Mouse (Mus musculus) limb, embryonic 11.5 days (tissue): ENCODE measurements around the gene Prkar2a. TPM values are rescaled to one million over a fixed set of nuclear protein-coding genes. Genes with fewer than 3 reads are reported as not detected.

Source experiments
- ATAC-seq: fragments of 200-750 bp; cut with Nextera tagmentation; 2 replicates; pipeline ENCODE4 v1.8.0; 2017; ENCODE audit warnings: low read depth; ENCODE audit not compliant: insufficient number of reproducible peaks, low FRiP score, low TSS enrichment
- DNase-seq: peaks from one replicate; pipeline ENCODE4 v3.0.0-alpha.2; 2015; ENCODE audit warnings: low spot score
- H3K27ac ChIP-seq: fragments of 300-500 bp; sonication (generic); replicated peaks from 2 replicates; pipeline ENCODE4 v1.5.1; 2014; ENCODE audit warnings: low read depth, mild to moderate bottlenecking, low read length
- H3K27me3 ChIP-seq: fragments of 300-500 bp; sonication (generic); 2 replicates; pipeline ENCODE4 v1.6.1; 2014; ENCODE audit warnings: mild to moderate bottlenecking, low read length, mixed read lengths; ENCODE audit not compliant: control insufficient read depth, insufficient read depth
- H3K36me3 ChIP-seq: fragments of 300-500 bp; sonication (generic); 2 replicates; pipeline ENCODE4 v1.6.1; 2014; ENCODE audit warnings: mild to moderate bottlenecking, low read length, moderate library complexity, mixed read lengths; ENCODE audit not compliant: control insufficient read depth, insufficient read depth
- H3K4me1 ChIP-seq: fragments of 300-500 bp; sonication (generic); 2 replicates; pipeline ENCODE4 v1.6.1; 2014; ENCODE audit warnings: low read length, mixed read lengths; ENCODE audit not compliant: control insufficient read depth, insufficient read depth
- H3K4me2 ChIP-seq: fragments of 300-500 bp; sonication (generic); 2 replicates; pipeline ENCODE4 v1.6.1; 2014; ENCODE audit warnings: low read depth, mild to moderate bottlenecking, moderate library complexity; ENCODE audit not compliant: severe bottlenecking
- H3K4me3 ChIP-seq: fragments of 300-500 bp; sonication (generic); 2 replicates; pipeline ENCODE4 v1.5.1; 2014; ENCODE audit warnings: low read depth, low read length
- H3K9ac ChIP-seq: fragments of 300-500 bp; sonication (generic); 2 replicates; pipeline ENCODE4 v1.6.1; 2014; ENCODE audit warnings: mild to moderate bottlenecking, low read length
- H3K9me3 ChIP-seq: fragments of 300-500 bp; sonication (generic); 2 replicates; pipeline ENCODE4 v1.6.1; 2016; ENCODE audit warnings: low read length; ENCODE audit not compliant: control insufficient read depth
- WGBS: fragments of 180-500 bp; shearing (Covaris S2); extraction: QIAGEN DNeasy Blood & Tissue Kit; methylation state at CpG from one replicate; pipeline ENCODE4 v1.1.7; 2014; 5-methylcytosine and 5-hydroxymethylcytosine counted together
- microRNA-seq: library from miRNA; unstranded; fragments of <30 nt; microRNA quantifications from one replicate; pipeline ENCODE4, GENCODE M21; 2016
- polyA plus RNA-seq: library from polyadenylated mRNA; unstranded; fragments of >200 nt; fragmentation: Nextera tagmentation; extraction: Ambion mirVana; gene quantifications from 2 replicates; pipeline ENCODE4 v1.2.1, GENCODE M21; 2014

The Prkar2a gene
- polyA plus RNA-seq, 1 experiment from 2014 or later: 32.5 TPM

DNA sequence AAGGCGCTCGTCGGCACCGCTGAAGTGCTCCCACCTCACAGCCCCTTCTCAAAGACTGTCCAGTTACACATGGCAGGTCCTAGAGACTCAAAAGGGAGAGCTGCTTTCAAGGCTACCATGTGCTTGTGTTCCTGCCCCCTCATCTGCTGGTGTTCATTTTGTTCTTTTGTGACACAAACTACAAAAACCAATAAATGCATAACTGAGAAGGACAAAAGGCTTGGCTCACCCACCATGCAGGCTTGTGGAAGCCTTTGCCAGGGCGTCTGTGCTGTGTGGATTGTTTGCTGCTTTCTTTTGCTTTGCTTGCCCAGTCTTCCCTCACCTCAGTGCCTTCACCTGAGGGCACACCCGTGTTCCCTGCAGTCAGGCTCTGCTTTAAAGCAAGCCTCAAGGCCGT, 108.4 kb downstream of the Prkar2a start:
- ATAC-seq (no peak), DNase-seq (no peak)
- no peak overlapping the region for H3K27ac ChIP-seq
- H3K4me3 ChIP-seq: no peak overlapping the region
- no peak overlapping the region for H3K9ac ChIP-seq
- WGBS: 88% methylated on average over 7 of the region's 7 CpGs
- no peaks in the 10 kb centered on the region for H3K27me3 ChIP-seq
- 0 out of 2 replicates have a peak, but pooled peaks cover 4% of the 10 kb centered on the region for H3K4me1 ChIP-seq
- no peak overlapping the region for H3K4me2 ChIP-seq
- H3K9me3 ChIP-seq: no peaks in the 10 kb centered on the region
- H3K36me3 ChIP-seq: peaks cover 26% of the 10 kb centered on the region; the same call in 1 of the 2 replicates

DNA sequence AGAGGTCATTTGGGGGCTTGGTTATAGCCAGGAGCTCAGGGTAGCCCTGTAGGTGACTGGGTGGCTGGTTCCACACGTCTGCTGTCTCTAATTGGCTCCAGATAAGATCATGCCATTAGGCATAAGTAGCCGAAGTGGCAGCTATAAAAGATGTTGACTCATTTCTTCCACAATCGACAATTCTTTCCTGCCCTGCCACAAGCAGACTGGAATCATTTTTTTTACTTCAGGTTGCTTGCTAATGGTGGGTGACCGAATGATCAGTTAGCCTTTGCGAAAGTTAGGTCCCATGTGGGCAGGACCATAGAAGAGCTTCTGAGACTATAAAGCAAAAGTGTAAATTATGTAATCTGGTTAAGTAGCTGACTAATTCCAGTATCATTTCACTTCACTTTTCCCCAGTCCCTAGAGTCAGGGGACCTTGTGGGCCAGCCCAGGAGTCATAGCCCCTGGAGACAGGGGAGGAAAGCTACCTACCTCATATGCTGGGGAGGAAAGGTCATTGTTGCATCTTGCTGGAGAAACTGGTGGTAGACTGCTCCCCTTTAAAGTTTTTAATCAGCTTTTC, 109.5 kb downstream of the Prkar2a start:
- Histone ChIP-seq H3K4me3 (no peak overlapping the region), H3K9me3 (no peaks in the 10 kb centered on the region), H3K9ac (no peak overlapping the region), H3K4me2 (no peak overlapping the region), H3K4me1 (no peaks in the 10 kb centered on the region), H3K36me3 (peaks cover 26% of the 10 kb centered on the region; the same call in 1 of the 2 replicates), H3K27ac (no peak overlapping the region), H3K27me3 (no peaks in the 10 kb centered on the region)
- no peak for ATAC-seq
- no peak for DNase-seq
- 67% methylated on average over 5 of the region's 5 CpGs for WGBS

DNA sequence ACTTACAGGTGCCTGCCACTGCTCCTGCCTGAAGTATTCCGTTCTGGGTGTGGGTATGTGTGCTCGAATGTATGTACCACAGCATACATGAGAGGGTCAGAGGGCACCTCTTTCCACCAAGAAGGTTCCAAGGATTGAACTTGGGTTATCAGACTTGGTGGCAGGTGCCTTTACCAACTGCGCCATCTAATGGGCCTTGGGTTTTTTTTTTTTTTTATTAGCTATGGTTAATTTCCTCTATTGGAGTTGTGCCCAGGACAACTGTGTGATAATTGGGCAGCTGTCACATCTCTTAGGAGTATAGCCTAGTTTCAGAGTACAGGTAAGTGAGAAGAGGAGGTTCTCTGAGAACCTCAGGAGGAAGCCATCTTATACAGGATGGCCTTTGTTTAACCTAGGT, 110.5 kb downstream of the Prkar2a start:
- 92% methylated on average over 3 of the region's 3 CpGs for WGBS
- H3K9ac ChIP-seq: no peak overlapping the region
- no peaks in the 10 kb centered on the region for H3K9me3 ChIP-seq
- ATAC-seq: no peak
- no peak overlapping the region for H3K4me2 ChIP-seq
- H3K4me1 ChIP-seq: no peaks in the 10 kb centered on the region
- no peak for DNase-seq
- H3K36me3 ChIP-seq: peaks cover 26% of the 10 kb centered on the region; the same call in 1 of the 2 replicates
- no peak overlapping the region for H3K27ac ChIP-seq
- H3K27me3 ChIP-seq: no peaks in the 10 kb centered on the region
- H3K4me3 ChIP-seq: no peak overlapping the region

Small RNA genes lying within 50 kb of the gene (microRNA-seq; reads per million reads assigned to microRNA genes)
- not detected for gene Gm26298

Other genes starting within 250 kb of the Prkar2a start
- gene Ccdc71, start 228.8 kb upstream of the Prkar2a start, polyA plus RNA-seq: 46.0 and 55.5 TPM in 2 replicates
- 13.6 and 17.2 TPM in 2 replicates for gene Klhdc8b, start 227.7 kb upstream of the Prkar2a start, polyA plus RNA-seq
- 18.0 and 18.9 TPM in 2 replicates for gene Lamb2, start 209.6 kb upstream of the Prkar2a start, polyA plus RNA-seq
- gene Usp19, start 198.7 kb upstream of the Prkar2a start, polyA plus RNA-seq: 73.6 and 81.7 TPM in 2 replicates
- gene Qars, start 181.6 kb upstream of the Prkar2a start, polyA plus RNA-seq: 126 and 138 TPM in 2 replicates
- gene Qrich1, start 172.5 kb upstream of the Prkar2a start, polyA plus RNA-seq: 164 and 167 TPM in 2 replicates
- gene Impdh2, start 129.0 kb upstream of the Prkar2a start, polyA plus RNA-seq: 237 and 247 TPM in 2 replicates
- gene Ndufaf3, start 121.9 kb upstream of the Prkar2a start, polyA plus RNA-seq: 44.3 and 47.5 TPM in 2 replicates
- 183 and 195 TPM in 2 replicates for gene Dalrd3, start 119.4 kb upstream of the Prkar2a start, polyA plus RNA-seq
- gene Wdr6, start 110.6 kb upstream of the Prkar2a start, polyA plus RNA-seq: 152 and 167 TPM in 2 replicates
- 6.7 and 7.2 TPM in 2 replicates for gene P4htm, start 91.6 kb upstream of the Prkar2a start, polyA plus RNA-seq
- gene Arih2, start 39.9 kb upstream of the Prkar2a start, polyA plus RNA-seq: 45.0 and 49.8 TPM in 2 replicates
- 23.2 and 31.4 TPM in 2 replicates for gene Slc25a20, start 27.2 kb upstream of the Prkar2a start, polyA plus RNA-seq
- gene Ip6k2, start 94.5 kb downstream of the Prkar2a start, polyA plus RNA-seq: 129 and 136 TPM in 2 replicates
- 13.9 and 15.7 TPM in 2 replicates for gene Nckipsd, start 119.1 kb downstream of the Prkar2a start, polyA plus RNA-seq
- gene Celsr3, start 137.0 kb downstream of the Prkar2a start, polyA plus RNA-seq: 0.10 and 0.20 TPM in 2 replicates
- gene Slc26a6, start 164.0 kb downstream of the Prkar2a start, polyA plus RNA-seq: 12.5 and 13.5 TPM in 2 replicates
- not detected in 2 replicates for gene Tmem89, start 225.3 kb downstream of the Prkar2a start, polyA plus RNA-seq
- gene Uqcrc1, start 247.3 kb downstream of the Prkar2a start, polyA plus RNA-seq: 463 and 485 TPM in 2 replicates